Mouse (Mus musculus) mouse embryonic stem cell (cell line): ENCODE results near the gene Anapc11.
"Not testable (repeated sequence)": the region's sequence is repeated elsewhere in the genome, so short reads cannot be mapped to it uniquely, and the experiment has no call there.

Experiments used
- in situ Hi-C, 2 experiments: fragments of 300-500 bp; cut with MboI; formaldehyde crosslinking; loops; 1 replicate in 1 of 2; 3 replicates in 1 of 2; pipeline ENCODE4 v1.14.3; 2019 to 2020; ENCODE audit warnings: low sequenced_read_pairs in 2 of 2, low pct_unique_long_range_greater_than_20kb in 1 of 2, mixed read lengths in 1 of 2; ENCODE audit not compliant: unreplicated experiment in 1 of 2

Gene Anapc11

GRCm38 (mm10) chr11:120572752-120573584, 25.3 kb upstream of the Anapc11 start, which contains the start of gene P4hb:
Gene P4hb, minus strand, starts transcription at chr11:120573253.
- in situ Hi-C loops: no loop called here

- in situ Hi-C loops: no loop called here
These were observed 24.5 kb upstream of the Anapc11 start for GRCm38 (mm10) chr11:120573585-120574277.

- in situ Hi-C loops: no loop called here
These were observed 24.0 kb upstream of the Anapc11 start for GRCm38 (mm10) chr11:120574278-120574600.

- in situ Hi-C loops: no loop called here
These were observed 23.2 kb upstream of the Anapc11 start for GRCm38 (mm10) chr11:120575046-120575445.

DNA sequence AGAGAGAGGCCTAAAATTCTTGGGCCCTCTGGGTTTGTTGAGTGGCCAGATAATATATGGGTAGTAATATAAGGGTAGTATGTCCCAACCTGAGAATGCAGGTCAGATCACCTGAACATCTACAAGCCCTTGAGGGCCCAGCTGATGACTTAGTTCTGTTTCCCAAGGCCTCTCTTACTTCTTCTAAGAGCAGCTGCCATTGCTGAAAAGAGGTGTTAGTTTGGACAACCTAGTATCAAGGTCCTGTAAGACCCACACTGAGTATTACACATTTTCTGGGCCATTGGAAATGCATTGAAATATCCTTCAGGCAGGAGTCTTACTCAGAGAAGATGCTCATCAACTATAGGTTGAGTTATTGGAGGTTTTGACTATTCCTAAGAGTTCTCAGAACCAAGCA, 22.3 kb upstream of the Anapc11 start:
- in situ Hi-C loops: no loop called here

DNA sequence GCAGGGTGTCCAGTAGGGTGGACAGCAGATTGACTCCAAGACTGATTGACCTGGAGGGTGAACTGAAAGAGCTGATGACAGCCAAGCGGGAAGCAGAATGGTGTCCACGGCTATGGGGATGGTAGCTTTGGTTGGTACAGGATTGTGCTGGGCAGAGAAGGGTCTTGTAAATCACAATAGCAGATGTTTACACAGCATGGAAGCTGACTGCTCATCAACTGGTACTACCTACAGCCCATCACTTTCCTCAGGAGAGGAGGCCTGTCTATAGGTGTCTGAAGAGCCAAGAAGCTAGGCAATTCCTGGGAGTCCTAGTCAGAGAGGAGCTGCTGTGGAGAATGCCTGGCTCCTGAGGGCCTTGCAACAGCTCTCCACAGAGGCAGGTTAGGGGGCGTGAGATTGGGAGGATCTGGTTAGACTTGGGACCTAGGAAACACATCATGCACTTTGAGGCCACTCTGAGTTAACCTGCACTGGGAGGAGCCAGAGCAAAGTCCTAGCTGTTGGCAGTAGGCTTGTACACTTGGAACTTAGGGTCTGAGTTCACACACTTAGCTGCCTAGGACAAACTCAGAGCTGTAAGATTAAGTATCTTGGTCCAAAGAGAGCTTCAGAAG, 21.7 kb upstream of the Anapc11 start:
- in situ Hi-C loops: no loop called here

GRCm38 (mm10) chr11:120577211-120578023, 20.8 kb upstream of the Anapc11 start:
- in situ Hi-C loops: no loop called here

DNA sequence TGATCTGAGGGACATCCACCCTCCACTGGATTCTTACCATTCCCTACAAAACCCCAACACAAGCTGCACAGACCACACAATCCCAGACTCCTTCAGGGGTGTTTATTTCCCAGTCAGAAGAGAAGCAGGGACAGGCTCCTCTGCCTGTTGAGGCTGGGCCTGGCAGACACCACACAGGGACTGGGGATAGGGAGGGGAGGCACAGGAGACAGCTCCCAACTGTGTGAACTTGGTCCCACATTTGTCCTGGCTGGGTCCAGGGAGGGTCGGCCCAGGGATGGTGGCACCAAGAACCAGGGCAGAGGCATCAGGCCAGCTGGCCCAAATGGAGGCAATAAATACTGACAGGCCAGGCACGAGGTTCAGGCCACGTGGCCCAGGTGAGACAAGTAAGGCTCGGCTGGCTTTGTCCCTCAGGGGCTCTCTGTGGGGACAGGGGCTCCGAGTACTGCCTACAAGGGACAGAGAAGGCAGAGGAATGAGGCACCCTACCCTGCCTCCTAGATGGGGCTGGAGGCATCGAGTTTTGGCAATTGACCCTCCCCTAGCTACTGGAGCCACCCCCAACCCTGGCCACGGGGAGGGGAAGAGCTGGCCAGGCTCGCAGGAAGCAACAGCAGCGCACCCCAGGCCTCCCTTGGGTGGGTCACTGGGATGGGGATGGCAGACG, 20.1 kb upstream of the Anapc11 start:
- in situ Hi-C loops: no loop called here

DNA sequence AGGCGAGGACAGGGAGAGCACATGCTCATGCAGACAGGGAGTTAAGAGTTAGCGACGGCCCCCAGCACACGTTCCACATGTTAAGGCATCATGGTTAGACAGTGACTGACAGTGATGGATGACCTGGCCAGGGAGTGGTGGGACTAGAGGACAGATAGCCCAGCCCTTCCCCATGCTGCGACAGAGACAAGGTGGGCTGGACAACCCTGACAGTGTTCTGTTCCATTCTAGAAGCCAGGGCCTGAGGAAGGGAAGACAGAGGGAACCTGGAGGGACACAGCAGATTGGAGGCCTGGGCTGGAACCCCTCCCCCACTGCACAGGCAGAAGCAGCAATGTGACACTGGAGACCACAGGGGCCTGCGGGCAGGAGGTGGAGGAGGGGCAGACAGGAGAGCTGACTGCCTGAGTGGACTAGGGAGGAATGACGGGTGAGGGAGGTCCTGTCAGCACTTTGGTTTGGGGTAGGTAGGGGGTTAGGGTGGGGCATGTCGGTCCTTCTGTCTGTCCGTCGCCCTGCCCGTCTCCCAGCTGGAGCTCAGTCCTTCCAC, 19.5 kb upstream of the Anapc11 start:
- in situ Hi-C loops: no loop called here

DNA sequence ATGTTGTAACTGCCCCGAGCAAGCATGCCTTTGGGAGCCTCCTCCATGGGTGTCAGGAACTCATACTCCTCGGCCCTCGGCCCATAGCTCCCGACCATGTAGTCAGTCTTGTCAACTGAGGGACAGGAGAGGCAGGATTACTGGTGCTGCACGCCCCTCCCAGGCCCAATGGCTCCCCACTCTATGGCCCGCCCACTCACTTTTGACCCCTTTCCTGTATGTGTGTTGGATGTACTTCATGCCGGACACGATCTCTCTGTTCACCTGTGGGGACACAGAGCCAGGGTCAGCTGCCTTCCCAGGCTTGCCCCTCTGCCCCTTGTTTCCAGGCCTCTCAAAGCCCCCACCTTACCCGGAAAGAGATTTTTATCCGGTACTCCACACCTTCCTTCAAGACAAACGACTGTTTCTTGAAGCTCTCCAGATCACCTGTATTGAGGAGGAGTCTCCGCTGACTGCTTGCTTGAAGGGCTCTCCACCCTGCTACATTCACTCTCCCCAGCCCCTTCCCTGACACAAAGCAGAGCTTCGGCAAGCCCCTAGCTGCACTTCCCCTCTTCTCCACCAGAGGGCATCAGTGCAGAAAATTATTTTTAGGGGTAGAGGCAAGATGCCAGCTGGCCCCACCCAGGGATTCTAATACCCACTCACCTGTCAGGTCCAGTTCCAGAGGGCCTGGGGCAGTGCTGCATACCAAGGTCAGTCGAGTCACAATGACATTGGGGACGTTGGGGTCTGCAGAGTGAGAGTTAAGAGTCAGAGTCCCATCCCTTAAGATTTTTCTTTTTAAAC, 18.7 kb upstream of the Anapc11 start:
- in situ Hi-C loops: no loop called here

GRCm38 (mm10) chr11:120580190-120580589, 18.0 kb upstream of the Anapc11 start:
- in situ Hi-C loops: no loop called here

- in situ Hi-C loops: no loop called here
These were observed 17.3 kb upstream of the Anapc11 start for GRCm38 (mm10) chr11:120580871-120581331.

DNA sequence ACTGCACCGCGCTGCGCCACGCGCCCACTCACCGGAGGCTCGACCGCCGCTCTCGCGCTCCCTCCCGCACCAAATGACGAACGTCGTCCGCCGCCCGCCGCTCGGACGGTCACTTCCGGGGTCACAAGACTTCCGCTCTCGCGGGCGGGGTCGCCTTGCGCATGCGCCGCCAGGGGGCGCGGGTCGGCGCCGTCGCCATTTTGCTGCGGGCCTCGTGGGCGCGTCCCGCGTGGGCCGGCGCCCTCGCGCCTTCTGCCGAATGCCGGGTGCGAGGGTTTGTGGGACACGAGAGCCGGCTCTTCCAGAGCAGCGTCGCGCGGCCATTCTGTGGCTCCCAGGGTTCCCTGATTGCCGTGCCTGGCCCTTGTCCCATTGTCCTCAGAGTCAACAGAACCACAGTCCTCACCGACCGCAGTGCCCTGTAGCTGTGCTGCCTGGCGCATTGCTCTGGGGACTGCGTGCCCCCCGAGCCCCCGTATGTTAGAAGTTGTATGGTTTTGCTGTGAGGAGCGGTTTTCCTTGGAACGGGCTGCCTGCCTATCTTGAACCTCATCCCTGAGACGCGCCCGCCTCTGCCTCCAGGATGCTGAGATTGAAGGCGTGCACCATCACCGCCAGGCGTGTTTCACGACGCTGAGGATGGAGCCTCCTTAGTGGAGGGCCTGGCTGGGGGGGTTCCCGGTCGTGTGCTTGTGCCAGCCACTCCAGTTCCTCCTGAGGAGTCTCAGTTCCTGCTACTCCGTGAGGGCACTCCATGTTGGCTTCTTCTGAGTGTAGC, 16.5 kb upstream of the Anapc11 start, which contains the start of gene Arhgdia:
Gene Arhgdia (minus strand): TSS at position 135 of the 778 bp plus-strand sequence.
- in situ Hi-C loops: no loop called here

DNA sequence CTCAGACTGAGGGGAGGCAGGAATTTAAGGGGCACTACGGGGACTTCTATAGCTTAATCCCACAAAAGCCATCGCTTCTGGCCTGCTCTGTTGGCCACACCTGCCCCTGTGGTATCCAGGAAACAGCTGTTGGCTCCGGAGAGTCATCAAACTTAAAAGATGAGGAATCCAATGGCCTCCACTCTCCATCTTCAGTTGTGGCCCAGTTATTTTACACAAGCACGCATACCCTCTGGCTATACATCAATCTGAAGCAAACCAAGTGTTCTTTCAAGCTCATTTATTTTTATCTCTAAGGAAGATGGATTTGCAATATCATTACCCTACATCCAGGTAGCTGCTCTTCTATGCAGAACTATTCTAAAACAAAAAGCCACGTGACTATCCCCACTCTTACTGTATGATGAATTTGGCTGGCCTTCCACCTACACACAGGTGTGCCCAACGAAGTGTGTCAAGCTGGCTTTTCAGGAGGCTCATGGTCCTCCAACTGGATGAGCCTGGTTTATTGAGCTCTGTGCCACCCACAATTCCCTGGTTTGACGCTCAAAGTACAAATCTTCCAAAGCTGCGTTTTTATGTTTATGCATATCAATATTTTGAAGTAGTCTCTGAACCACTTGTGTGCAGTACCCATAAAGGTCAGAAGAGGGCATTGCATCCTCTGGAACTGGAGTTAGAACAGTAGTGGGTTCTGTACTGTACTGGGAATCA, 15.8 kb upstream of the Anapc11 start:
- in situ Hi-C loops: no loop called here

DNA sequence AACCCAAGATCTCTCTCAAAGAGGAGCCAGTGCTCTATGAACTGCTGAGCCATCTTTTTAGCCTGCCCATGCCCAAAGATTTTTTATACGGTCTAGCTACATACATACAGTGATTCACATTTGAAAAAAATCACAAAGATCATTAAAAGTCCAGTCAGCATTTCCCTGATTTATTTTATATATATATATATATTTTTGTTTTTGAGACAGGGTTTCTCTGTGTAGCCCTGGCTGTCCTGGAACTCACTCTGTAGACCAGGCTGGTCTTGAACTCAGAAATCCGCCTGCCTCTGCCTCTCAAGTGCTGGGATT, 15.3 kb upstream of the Anapc11 start:
- in situ Hi-C loops: not testable (repeated sequence)

- in situ Hi-C loops: no loop called here
These were observed 14.3 kb upstream of the Anapc11 start for GRCm38 (mm10) chr11:120583937-120584336.
